Mouse (Mus musculus) C2C12 (cell line): ENCODE measurements at regions not wholly inside any gene's neighbourhood (a gene's known extent, or its start where the extent isn't known, plus 50 kb on each side); places are given as distances from the start of the nearest gene placed in this dataset.

Experiments
- H3K27me3 ChIP-seq: one replicate; pipeline ENCODE4 v1.6.1; 2011; ENCODE audit not compliant: control insufficient read depth, insufficient read depth, insufficient read length
- H3K36me3 ChIP-seq: one replicate; pipeline ENCODE4 v1.6.1; 2011; ENCODE audit not compliant: control insufficient read depth, insufficient read depth
- H3K4me3 ChIP-seq: one replicate; pipeline ENCODE4 v1.5.1; 2011; ENCODE audit warnings: mild to moderate bottlenecking, control low read depth; ENCODE audit not compliant: poor library complexity, insufficient read depth, severe bottlenecking
- H3K79me2 ChIP-seq: one replicate; pipeline ENCODE4 v1.6.1; 2011; ENCODE audit not compliant: control insufficient read depth, insufficient read depth
- H3K79me3 ChIP-seq: one replicate; pipeline ENCODE4 v1.6.1; 2011; ENCODE audit warnings: low read depth, control low read depth
- H3ac ChIP-seq: one replicate; pipeline ENCODE3; 2011; ENCODE audit warnings: low read depth; ENCODE audit not compliant: control insufficient read depth, insufficient read length
- CEBPB ChIP-seq: IDR thresholded peaks from one replicate; pipeline ENCODE4 v1.6.1; 2011; ENCODE audit warnings: low read depth, mild to moderate bottlenecking, control low read depth, moderate library complexity
- CTCF ChIP-seq: IDR thresholded peaks from one replicate; pipeline ENCODE4 v1.5.1; 2011; ENCODE audit not compliant: control insufficient read depth, insufficient read depth, insufficient read length
- FOSL1 ChIP-seq: IDR thresholded peaks from one replicate; pipeline ENCODE4 v1.8.0; 2011; ENCODE audit warnings: mild to moderate bottlenecking, low read length; ENCODE audit not compliant: poor library complexity, insufficient read depth, severe bottlenecking
- MAX ChIP-seq: IDR thresholded peaks from one replicate; pipeline ENCODE4 v1.6.1; 2011; ENCODE audit warnings: mild to moderate bottlenecking, control low read depth
- MYOD1 ChIP-seq: IDR thresholded peaks from one replicate; pipeline ENCODE4 v1.6.1; 2011; ENCODE audit warnings: low read depth; ENCODE audit not compliant: control insufficient read depth, insufficient read length
- MYOG ChIP-seq: IDR thresholded peaks from one replicate; pipeline ENCODE4 v1.6.1; 2011; ENCODE audit not compliant: control insufficient read depth, insufficient read length; ENCODE audit errors: extremely low read depth
- USF1 ChIP-seq: IDR thresholded peaks from one replicate; pipeline ENCODE4 v1.6.1; 2011; ENCODE audit warnings: low read depth, mild to moderate bottlenecking, control low read depth, moderate library complexity

DNA sequence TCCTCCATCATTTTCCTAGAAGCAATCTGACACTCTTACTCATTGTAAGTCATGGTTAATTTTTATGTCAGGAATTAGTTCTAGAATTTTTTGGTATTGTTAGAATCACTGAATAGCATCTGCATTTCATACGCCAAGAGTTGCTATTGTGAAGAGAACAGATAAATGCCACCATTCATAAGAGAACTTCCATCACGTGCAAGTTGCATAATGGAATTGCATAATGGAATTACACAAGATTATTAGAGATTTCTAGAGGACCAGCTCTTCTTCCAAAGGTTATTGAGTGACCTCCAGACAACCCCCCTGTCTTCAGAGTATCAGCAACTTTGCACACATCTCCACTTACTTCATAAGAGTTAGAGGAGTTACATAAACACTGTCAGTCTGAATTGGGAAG is 233.7 kb upstream of the Pum3 start:
- Histone ChIP-seq H3K79me3 (no peaks in the 10 kb centered on the region), H3K27me3 (no peaks in the 10 kb centered on the region), H3K36me3 (no peaks in the 10 kb centered on the region), H3ac (no peak overlapping the region), H3K4me3 (no peak overlapping the region), H3K79me2 (no peaks in the 10 kb centered on the region)
- TF ChIP-seq MYOG (no peak), FOSL1 (no peak), CTCF (no peak), USF1 (no peak), MAX (no peak)

DNA sequence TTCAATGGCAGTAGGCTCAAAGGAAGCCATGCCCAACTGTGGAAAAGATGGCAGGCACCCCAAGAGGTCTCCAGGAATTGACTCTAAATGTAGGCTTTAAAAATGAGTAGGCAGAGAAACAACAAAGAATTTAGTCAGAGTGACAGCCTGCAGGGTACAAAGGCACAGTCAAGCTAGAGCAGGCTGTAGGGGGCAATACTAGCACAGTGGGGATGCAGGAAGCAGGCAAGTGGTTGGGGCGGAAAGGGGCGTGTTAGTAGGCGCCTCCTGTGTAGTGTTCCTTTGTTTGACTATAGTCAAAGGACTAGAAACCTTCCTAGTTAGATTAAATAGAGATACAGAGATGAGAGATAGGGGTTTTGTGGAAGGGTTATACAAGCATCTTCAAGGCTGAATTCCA is 211.4 kb upstream of the Pum3 start:
- no peak for TF ChIP-seq USF1
- TF ChIP-seq MYOG: no peak
- no peak for TF ChIP-seq MYOD1
- no peak for TF ChIP-seq CEBPB
- TF ChIP-seq CTCF: no peak
- no peak for TF ChIP-seq MAX
- TF ChIP-seq FOSL1: no peak
- H3K4me3 ChIP-seq: no peak overlapping the region
- H3K79me2 ChIP-seq: no peaks in the 10 kb centered on the region
- no peaks in the 10 kb centered on the region for H3K36me3 ChIP-seq
- no peaks in the 10 kb centered on the region for H3K27me3 ChIP-seq
- H3ac ChIP-seq: no peak overlapping the region
- H3K79me3 ChIP-seq: no peaks in the 10 kb centered on the region

DNA sequence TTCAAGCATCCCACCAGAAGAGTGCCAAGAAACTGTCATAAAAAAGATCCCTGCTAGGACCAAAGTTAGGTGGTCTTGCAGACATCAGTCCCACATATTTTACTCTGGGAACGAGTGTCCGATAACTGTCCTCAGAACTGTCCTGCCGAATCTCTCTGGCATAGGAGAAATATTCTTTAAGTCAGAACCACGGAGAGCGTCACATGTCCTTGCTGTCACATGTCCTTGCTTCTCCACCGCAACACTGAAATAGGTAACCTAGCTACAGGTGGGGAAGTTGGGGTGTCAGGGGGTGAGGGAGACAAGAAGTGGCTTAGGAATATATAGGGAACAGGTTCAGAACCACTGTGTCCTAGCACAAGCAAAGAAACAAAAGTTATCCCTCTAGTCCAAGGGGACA is 203.5 kb upstream of the Pum3 start:
- no peak for TF ChIP-seq MAX
- TF ChIP-seq CTCF: no peak
- TF ChIP-seq MYOG: no peak
- TF ChIP-seq CEBPB: no peak
- no peak for TF ChIP-seq USF1
- no peak for TF ChIP-seq FOSL1
- no peak for TF ChIP-seq MYOD1
- Histone ChIP-seq H3K36me3 (no peaks in the 10 kb centered on the region), H3K4me3 (no peak overlapping the region), H3K27me3 (no peaks in the 10 kb centered on the region), H3K79me2 (no peaks in the 10 kb centered on the region), H3ac (no peak overlapping the region), H3K79me3 (no peaks in the 10 kb centered on the region)

DNA sequence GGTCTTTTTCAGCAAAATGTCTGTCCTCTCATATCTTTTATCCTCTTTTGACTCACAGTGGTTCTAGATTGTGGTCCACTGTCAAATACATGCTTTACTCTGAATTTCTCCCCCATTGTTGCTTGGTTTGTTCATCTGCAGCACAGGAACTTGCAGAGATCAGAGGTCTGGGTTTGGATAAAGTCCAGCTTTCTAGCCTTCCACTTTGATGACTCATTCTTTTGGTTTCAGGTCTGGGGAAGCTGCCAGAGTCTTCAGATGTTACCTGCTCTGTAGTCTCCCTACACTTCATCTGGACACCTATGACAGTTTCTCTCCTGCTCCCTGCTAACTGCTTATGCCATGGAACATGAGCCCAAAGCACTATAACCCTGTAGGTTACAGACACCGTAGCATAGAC is 198.0 kb upstream of the Pum3 start:
- TF ChIP-seq FOSL1 (no peak), MYOD1 (no peak), USF1 (no peak), MYOG (no peak), CEBPB (no peak), CTCF (no peak), MAX (no peak)
- no peaks in the 10 kb centered on the region for H3K79me2 ChIP-seq
- H3K4me3 ChIP-seq: no peak overlapping the region
- no peaks in the 10 kb centered on the region for H3K27me3 ChIP-seq
- no peaks in the 10 kb centered on the region for H3K79me3 ChIP-seq
- H3ac ChIP-seq: no peak overlapping the region
- no peaks in the 10 kb centered on the region for H3K36me3 ChIP-seq

DNA sequence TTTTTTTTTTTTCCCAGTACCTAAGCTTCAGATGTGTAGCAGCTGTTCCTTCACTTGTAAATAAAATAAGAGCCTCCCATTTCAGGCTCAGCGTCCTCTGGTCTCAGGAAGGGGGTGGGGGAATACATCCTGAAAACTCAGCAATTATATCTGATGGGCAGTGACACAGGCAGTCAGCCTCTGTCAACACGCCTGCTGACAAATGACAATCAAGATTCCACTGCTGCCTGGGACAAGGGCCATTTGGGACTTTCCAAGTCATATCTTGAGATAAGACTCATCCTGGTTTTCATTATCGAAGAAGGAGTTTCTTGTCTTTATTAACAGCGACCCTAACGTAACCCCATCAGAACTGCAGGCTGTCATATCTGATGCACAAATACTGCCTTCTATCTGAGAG is 187.9 kb upstream of the Pum3 start:
- TF ChIP-seq CTCF: no peak
- no peak for TF ChIP-seq USF1
- TF ChIP-seq FOSL1: no peak
- no peak for TF ChIP-seq CEBPB
- TF ChIP-seq MYOD1: no peak
- no peak for TF ChIP-seq MYOG
- TF ChIP-seq MAX: no peak
- no peaks in the 10 kb centered on the region for H3K79me2 ChIP-seq
- no peak overlapping the region for H3K4me3 ChIP-seq
- no peaks in the 10 kb centered on the region for H3K36me3 ChIP-seq
- no peak overlapping the region for H3ac ChIP-seq
- H3K79me3 ChIP-seq: no peaks in the 10 kb centered on the region
- no peaks in the 10 kb centered on the region for H3K27me3 ChIP-seq

DNA sequence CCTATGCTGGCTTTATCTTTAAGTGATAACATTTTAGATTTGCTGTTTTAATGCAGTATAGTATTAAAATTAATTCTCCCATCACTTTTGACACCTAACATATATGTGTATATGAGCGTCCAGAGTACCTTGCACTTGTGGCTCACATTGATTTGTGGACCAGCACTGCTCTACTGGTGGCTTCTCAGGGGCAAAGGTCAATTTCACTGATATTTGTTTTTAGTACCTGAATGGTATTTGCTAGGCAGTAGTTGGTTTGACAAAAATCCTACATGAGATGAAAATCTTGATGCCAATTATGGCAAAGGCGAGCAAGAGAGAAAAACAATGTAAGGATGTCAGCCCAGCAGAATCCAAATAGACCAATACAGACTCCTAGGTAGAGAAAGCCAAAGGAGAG is 177.3 kb upstream of the Pum3 start:
- Histone ChIP-seq H3K27me3 (no peaks in the 10 kb centered on the region), H3ac (no peak overlapping the region), H3K79me3 (no peaks in the 10 kb centered on the region), H3K36me3 (no peaks in the 10 kb centered on the region), H3K4me3 (no peak overlapping the region), H3K79me2 (no peaks in the 10 kb centered on the region)
- TF ChIP-seq FOSL1 (no peak), CTCF (no peak), MYOG (no peak), MAX (no peak), CEBPB (no peak), USF1 (no peak), MYOD1 (no peak)
